Mouse (Mus musculus): Measurements from ENCODE around the gene Pip5k1c.

GRCm38 (mm10) chr10:81336558-81336957 lies 43.8 kb downstream of the Pip5k1c start:
- no peak for TF ChIP-seq POLR2A (IDR thresholded peaks at IDR 0.05; ENCODE audit: borderline replicate concordance, insufficient read depth, low read length)
- no peak for TF ChIP-seq CTCF (IDR thresholded peaks at IDR 0.05; ENCODE audit: borderline replicate concordance, insufficient read depth, low read depth, low read length)

Data from cerebellum, adult 2 months (tissue).